Mouse (Mus musculus): Measurements from ENCODE around the gene Bicra. TPM values are rescaled to one million over a fixed set of nuclear protein-coding genes. Genes with fewer than 3 reads are reported as not detected.

Gene Bicra
- polyA plus RNA-seq, 1 experiment: 6.6 TPM

DNA sequence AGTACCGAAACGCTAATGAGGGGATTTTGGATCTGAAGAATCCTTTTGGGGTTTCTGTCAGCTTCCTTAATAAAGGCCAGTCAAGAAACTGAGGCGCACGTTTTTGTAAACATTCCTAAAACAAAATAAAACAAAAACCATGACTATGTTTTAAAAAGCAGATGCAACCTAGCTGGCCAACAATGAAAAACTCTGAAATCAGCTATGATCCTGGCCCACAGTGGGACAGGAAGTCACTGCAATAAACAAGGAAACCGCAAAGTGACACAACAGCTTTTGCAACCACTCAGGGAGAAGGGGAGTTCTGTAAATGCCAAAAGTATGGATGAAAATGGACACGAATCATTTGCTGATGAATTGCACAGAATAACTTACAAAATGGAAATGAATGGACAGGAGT is 5.4 kb upstream of the Bicra start:
- Histone ChIP-seq H3K4me3 (peak overlapping the region; percentile 54), H3K36me3 (ENCODE audit: control insufficient read depth, insufficient read depth) (no peaks in the 10 kb centered on the region), H3K27me3 (ENCODE audit: control insufficient read depth, insufficient read depth, insufficient read length) (no peaks in the 10 kb centered on the region), H3K4me2 (ENCODE audit: low read depth) (peak overlapping the region; percentile 73), H3K79me2 (ENCODE audit: control insufficient read depth, insufficient read depth) (no peaks in the 10 kb centered on the region), H3ac (ENCODE audit: control insufficient read depth, insufficient read length) (no peak overlapping the region)
- TF ChIP-seq CEBPB (IDR thresholded peaks at IDR 0.05; ENCODE audit: insufficient read depth, poor library complexity, severe bottlenecking) (no peak), USF1 (IDR thresholded peaks at IDR 0.05; ENCODE audit: low read depth) (no peak), TCF3 (IDR thresholded peaks at IDR 0.05; ENCODE audit: insufficient read length, low read depth) (no peak), MYOD1 (IDR thresholded peaks at IDR 0.05; ENCODE audit: control insufficient read depth in 1 of 3, insufficient read length in 2 of 3, low read depth in 2 of 3) (no peak), MYOG (IDR thresholded peaks at IDR 0.05; ENCODE audit: control insufficient read depth in 1 of 3, insufficient read depth in 1 of 3, insufficient read length in 2 of 3, low read depth in 2 of 3) (no peak), REST (IDR thresholded peaks at IDR 0.05; ENCODE audit: insufficient read depth, insufficient read length) (no peak), POLR2A (IDR thresholded peaks at IDR 0.05; ENCODE audit: insufficient read length, low read depth) (no peak), E2F4 (IDR thresholded peaks at IDR 0.05; ENCODE audit: insufficient read depth) (no peak), TCF12 (IDR thresholded peaks at IDR 0.05; ENCODE audit: insufficient read depth, poor library complexity, severe bottlenecking) (no peak), MAX (IDR thresholded peaks at IDR 0.05; ENCODE audit: low read depth) (no peak), POLR2AphosphoS2 (IDR thresholded peaks at IDR 0.05; ENCODE audit: insufficient read length, low read depth) (no peak), SRF (IDR thresholded peaks at IDR 0.05; ENCODE audit: control insufficient read depth, insufficient read length, low read depth) (no peak)

DNA sequence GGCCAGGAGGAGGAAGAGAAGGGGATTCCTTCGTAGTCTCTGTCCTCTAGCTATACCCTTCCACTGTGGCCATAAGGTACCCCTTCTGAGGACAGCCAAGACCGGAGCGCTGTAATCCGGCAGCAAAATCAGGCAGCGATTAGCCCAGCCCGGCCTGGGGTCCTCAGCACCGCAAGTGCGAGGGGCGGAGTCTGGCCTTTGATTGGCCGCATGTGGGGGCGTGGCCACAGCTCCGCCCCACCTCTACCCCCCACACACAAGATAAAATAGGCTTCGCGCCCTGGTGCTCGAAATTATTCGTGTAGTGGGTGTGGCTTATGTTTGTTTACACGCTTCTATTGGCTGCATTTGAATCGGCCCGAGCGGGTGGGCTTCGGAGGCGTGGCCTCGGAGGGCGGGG is 5.0 kb upstream of the Bicra start:
- Histone ChIP-seq H3K4me2 (ENCODE audit: low read depth) (peak overlapping the region; percentile 97), H3ac (ENCODE audit: control insufficient read depth, insufficient read length) (no peak overlapping the region), H3K4me3 (peak overlapping the region; percentile 54), H3K79me2 (ENCODE audit: control insufficient read depth, insufficient read depth) (no peaks in the 10 kb centered on the region), H3K36me3 (ENCODE audit: control insufficient read depth, insufficient read depth) (no peaks in the 10 kb centered on the region), H3K27me3 (ENCODE audit: control insufficient read depth, insufficient read depth, insufficient read length) (no peaks in the 10 kb centered on the region)
- TF ChIP-seq E2F4 (IDR thresholded peaks at IDR 0.05; ENCODE audit: insufficient read depth) (peak; percentile 71), POLR2AphosphoS2 (IDR thresholded peaks at IDR 0.05; ENCODE audit: insufficient read length, low read depth) (peak; percentile 70), MYOG (IDR thresholded peaks at IDR 0.05; ENCODE audit: control insufficient read depth in 1 of 3, insufficient read depth in 1 of 3, insufficient read length in 2 of 3, low read depth in 2 of 3) (peak in 1 of 3 experiments; percentile 40), MAX (IDR thresholded peaks at IDR 0.05; ENCODE audit: low read depth) (peak; percentile 12), TCF12 (IDR thresholded peaks at IDR 0.05; ENCODE audit: insufficient read depth, poor library complexity, severe bottlenecking) (no peak), MYOD1 (IDR thresholded peaks at IDR 0.05; ENCODE audit: control insufficient read depth in 1 of 3, insufficient read length in 2 of 3, low read depth in 2 of 3) (no peak), TCF3 (IDR thresholded peaks at IDR 0.05; ENCODE audit: insufficient read length, low read depth) (no peak), USF1 (IDR thresholded peaks at IDR 0.05; ENCODE audit: low read depth) (no peak), POLR2A (IDR thresholded peaks at IDR 0.05; ENCODE audit: insufficient read length, low read depth) (peak; percentile 59), CEBPB (IDR thresholded peaks at IDR 0.05; ENCODE audit: insufficient read depth, poor library complexity, severe bottlenecking) (no peak)

DNA sequence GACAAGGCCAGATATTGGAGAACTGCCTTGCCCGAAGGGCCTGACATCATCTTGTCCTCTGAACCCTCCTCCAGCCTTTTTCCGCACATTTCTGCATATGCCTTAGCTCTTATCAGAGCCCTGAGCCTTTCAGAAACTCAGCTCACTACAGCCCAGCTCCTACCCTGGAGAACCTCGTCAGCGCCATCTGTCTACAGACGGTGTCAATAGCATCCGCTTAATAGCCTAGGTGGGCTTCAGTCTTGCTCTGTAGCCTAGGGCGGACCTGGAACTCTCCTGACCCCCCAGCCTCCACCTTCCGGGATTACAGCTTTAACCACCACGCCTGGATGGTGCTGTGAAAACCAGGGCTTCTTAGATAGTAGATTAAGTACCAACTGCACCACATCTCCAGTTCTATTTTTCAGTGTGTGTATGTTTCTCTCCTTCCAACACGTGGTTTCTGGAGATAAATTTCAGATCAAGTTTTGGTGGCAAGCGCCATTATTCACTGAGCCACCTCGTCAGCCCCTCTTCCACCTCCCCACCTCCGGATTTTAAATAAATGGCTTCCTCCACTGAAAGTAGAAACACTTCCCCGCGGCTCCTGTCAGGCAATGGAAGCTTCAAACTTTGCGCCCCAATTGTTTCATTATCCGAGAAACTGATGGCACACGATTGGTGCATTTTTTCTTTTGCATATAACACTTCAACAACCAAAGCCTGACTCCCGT is 4.3 kb upstream of the Bicra start:
- Histone ChIP-seq H3K36me3 (ENCODE audit: control insufficient read depth, insufficient read depth) (no peaks in the 10 kb centered on the region), H3K4me3 (peak overlapping the region; percentile 54), H3ac (ENCODE audit: control insufficient read depth, insufficient read length) (no peak overlapping the region), H3K27me3 (ENCODE audit: control insufficient read depth, insufficient read depth, insufficient read length) (no peaks in the 10 kb centered on the region), H3K4me2 (ENCODE audit: low read depth) (peak overlapping the region; percentile 97), H3K79me2 (ENCODE audit: control insufficient read depth, insufficient read depth) (peaks cover 4% of the 10 kb centered on the region)
- TF ChIP-seq POLR2A (IDR thresholded peaks at IDR 0.05; ENCODE audit: insufficient read length, low read depth) (no peak), MYOD1 (IDR thresholded peaks at IDR 0.05; ENCODE audit: control insufficient read depth in 1 of 3, insufficient read length in 2 of 3, low read depth in 2 of 3) (no peak), POLR2AphosphoS2 (IDR thresholded peaks at IDR 0.05; ENCODE audit: insufficient read length, low read depth) (peak; percentile 30), MAX (IDR thresholded peaks at IDR 0.05; ENCODE audit: low read depth) (no peak), E2F4 (IDR thresholded peaks at IDR 0.05; ENCODE audit: insufficient read depth) (no peak), USF1 (IDR thresholded peaks at IDR 0.05; ENCODE audit: low read depth) (no peak), REST (IDR thresholded peaks at IDR 0.05; ENCODE audit: insufficient read depth, insufficient read length) (no peak)

DNA sequence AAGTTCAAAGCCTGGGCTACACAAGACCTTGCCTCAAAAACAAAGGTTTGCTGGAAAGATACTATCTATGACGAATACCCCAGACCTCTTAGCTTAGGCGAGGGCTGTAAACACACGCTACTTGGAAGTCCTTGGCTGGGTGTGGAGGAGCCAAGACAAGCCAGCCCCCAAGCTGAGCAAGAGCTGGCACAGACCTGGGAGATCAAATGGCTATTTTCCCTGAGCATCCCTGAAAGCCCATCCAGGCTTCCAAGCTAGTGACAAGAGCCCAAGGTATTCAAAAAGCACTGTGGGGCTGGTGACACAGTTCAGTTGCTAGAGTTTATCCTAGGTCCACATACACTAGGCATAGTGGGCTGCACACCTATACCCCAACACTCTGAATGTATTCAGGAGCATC is 2.9 kb upstream of the Bicra start:
- Histone ChIP-seq H3K4me3 (no peak overlapping the region), H3K36me3 (ENCODE audit: control insufficient read depth, insufficient read depth) (no peaks in the 10 kb centered on the region), H3K27me3 (ENCODE audit: control insufficient read depth, insufficient read depth, insufficient read length) (no peaks in the 10 kb centered on the region), H3ac (ENCODE audit: control insufficient read depth, insufficient read length) (no peak overlapping the region), H3K4me2 (ENCODE audit: low read depth) (no peak overlapping the region), H3K79me2 (ENCODE audit: control insufficient read depth, insufficient read depth) (peaks cover 18% of the 10 kb centered on the region)
- TF ChIP-seq MAX (IDR thresholded peaks at IDR 0.05; ENCODE audit: low read depth) (no peak), POLR2AphosphoS2 (IDR thresholded peaks at IDR 0.05; ENCODE audit: insufficient read length, low read depth) (no peak), MYOG (IDR thresholded peaks at IDR 0.05; ENCODE audit: control insufficient read depth in 1 of 3, insufficient read depth in 1 of 3, insufficient read length in 2 of 3, low read depth in 2 of 3) (no peak), REST (IDR thresholded peaks at IDR 0.05; ENCODE audit: insufficient read depth, insufficient read length) (no peak), USF1 (IDR thresholded peaks at IDR 0.05; ENCODE audit: low read depth) (no peak), TCF3 (IDR thresholded peaks at IDR 0.05; ENCODE audit: insufficient read length, low read depth) (no peak), TCF12 (IDR thresholded peaks at IDR 0.05; ENCODE audit: insufficient read depth, poor library complexity, severe bottlenecking) (no peak), MYOD1 (IDR thresholded peaks at IDR 0.05; ENCODE audit: control insufficient read depth in 1 of 3, insufficient read length in 2 of 3, low read depth in 2 of 3) (no peak), POLR2A (IDR thresholded peaks at IDR 0.05; ENCODE audit: insufficient read length, low read depth) (no peak), SRF (IDR thresholded peaks at IDR 0.05; ENCODE audit: control insufficient read depth, insufficient read length, low read depth) (no peak), CEBPB (IDR thresholded peaks at IDR 0.05; ENCODE audit: insufficient read depth, poor library complexity, severe bottlenecking) (no peak), E2F4 (IDR thresholded peaks at IDR 0.05; ENCODE audit: insufficient read depth) (no peak)

Measured in myocyte (in vitro differentiated cells).